Mouse (Mus musculus) heart, embryonic 12.5 days (tissue): ENCODE results near the gene Naa11. TPM values are rescaled to one million over a fixed set of nuclear protein-coding genes. Genes with fewer than 3 reads are reported as not detected.

Experiments used
- ATAC-seq: fragments of 200-750 bp; cut with Nextera tagmentation; 2 replicates; pipeline ENCODE4 v1.8.0; 2017; ENCODE audit warnings: moderate TSS enrichment, moderate library complexity; ENCODE audit not compliant: insufficient number of reproducible peaks, low FRiP score
- H3K27ac ChIP-seq: fragments of 300-500 bp; sonication (generic); 2 replicates; pipeline ENCODE4 v1.5.1; 2016; ENCODE audit warnings: mild to moderate bottlenecking, moderate library complexity; ENCODE audit not compliant: poor library complexity, severe bottlenecking
- H3K27me3 ChIP-seq: fragments of 300-500 bp; sonication (generic); replicated peaks from 2 replicates; pipeline ENCODE4 v1.6.1; 2016; ENCODE audit warnings: mild to moderate bottlenecking, moderate library complexity
- H3K36me3 ChIP-seq: fragments of 300-500 bp; sonication (generic); 2 replicates; pipeline ENCODE4 v1.6.1; 2016; ENCODE audit warnings: mild to moderate bottlenecking, moderate library complexity
- H3K4me1 ChIP-seq: fragments of 300-500 bp; sonication (generic); replicated peaks from 2 replicates; pipeline ENCODE4 v1.6.1; 2016; ENCODE audit warnings: mild to moderate bottlenecking
- H3K4me2 ChIP-seq: fragments of 300-500 bp; sonication (generic); 2 replicates; pipeline ENCODE4 v1.6.1; 2016; ENCODE audit warnings: mild to moderate bottlenecking, moderate library complexity
- H3K4me3 ChIP-seq: fragments of 300-500 bp; sonication (generic); 2 replicates; pipeline ENCODE4 v1.5.1; 2016; ENCODE audit warnings: mild to moderate bottlenecking
- H3K9ac ChIP-seq: fragments of 300-500 bp; sonication (generic); 2 replicates; pipeline ENCODE4 v1.6.1; 2016; ENCODE audit warnings: mild to moderate bottlenecking, moderate library complexity
- H3K9me3 ChIP-seq: fragments of 300-500 bp; sonication (generic); replicated peaks from 2 replicates; pipeline ENCODE4 v1.6.1; 2016; ENCODE audit warnings: mild to moderate bottlenecking, moderate library complexity
- WGBS: fragments of 180-500 bp; shearing (Covaris S2); methylation state at CpG from one replicate; pipeline ENCODE4 v1.1.7; 2016; 5-methylcytosine and 5-hydroxymethylcytosine counted together
- polyA plus RNA-seq: library from polyadenylated mRNA; unstranded; fragments of >200 nt; fragmentation: Nextera tagmentation; extraction: Ambion mirVana; gene quantifications from 2 replicates; pipeline ENCODE4 v1.2.1, GENCODE M21; 2016

Gene Naa11
- polyA plus RNA-seq, 1 experiment from 2014 or later: not detected

- Histone ChIP-seq H3K27me3 (0 out of 2 replicates have a peak, but pooled peaks cover 3% of the 10 kb centered on the region), H3K4me1 (peaks cover 11% of the 10 kb centered on the region), H3K9ac (no peak overlapping the region), H3K4me3 (no peak overlapping the region), H3K9me3 (no peaks in the 10 kb centered on the region), H3K4me2 (no peak overlapping the region), H3K36me3 (no peaks in the 10 kb centered on the region), H3K27ac (no peak overlapping the region)
- no peak for ATAC-seq
- WGBS: 84% methylated on average over 10 of the region's 10 CpGs
These were observed 46.4 kb downstream of the Naa11 start for GRCm38 (mm10) chr5:97345732-97346253.

DNA sequence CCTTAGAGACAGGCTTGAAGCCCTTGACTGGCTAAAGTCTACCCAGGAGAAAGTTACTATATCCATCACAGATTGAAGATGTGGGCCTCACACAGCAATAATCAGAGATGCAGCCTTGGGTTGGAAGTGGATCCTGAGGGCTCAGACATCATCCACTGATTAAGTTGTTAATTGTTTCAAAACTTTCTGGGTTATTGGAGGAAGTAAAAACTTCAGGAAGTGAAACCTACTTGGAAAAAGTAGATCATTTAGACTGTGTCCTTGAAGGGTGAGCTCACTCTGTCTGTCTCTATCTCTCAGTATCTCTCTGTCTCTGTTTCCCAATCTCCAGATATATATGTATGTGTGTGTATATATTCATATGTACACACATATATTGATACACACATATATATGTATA is 47.0 kb downstream of the Naa11 start:
- H3K4me1 ChIP-seq: peaks cover 11% of the 10 kb centered on the region
- no peak overlapping the region for H3K4me2 ChIP-seq
- no peaks in the 10 kb centered on the region for H3K9me3 ChIP-seq
- H3K36me3 ChIP-seq: no peaks in the 10 kb centered on the region
- no peak overlapping the region for H3K27ac ChIP-seq
- H3K4me3 ChIP-seq: no peak overlapping the region
- H3K9ac ChIP-seq: no peak overlapping the region
- 0 out of 2 replicates have a peak, but pooled peaks cover 3% of the 10 kb centered on the region for H3K27me3 ChIP-seq
- no peak for ATAC-seq

GRCm38 (mm10) chr5:97344144-97344543 is 48.0 kb downstream of the Naa11 start:
- Histone ChIP-seq H3K36me3 (no peaks in the 10 kb centered on the region), H3K4me2 (no peak overlapping the region), H3K4me1 (peaks cover 9% of the 10 kb centered on the region), H3K4me3 (no peak overlapping the region), H3K27ac (no peak overlapping the region), H3K9ac (no peak overlapping the region), H3K27me3 (0 out of 2 replicates have a peak, but pooled peaks cover 3% of the 10 kb centered on the region), H3K9me3 (no peaks in the 10 kb centered on the region)
- ATAC-seq: no peak
- WGBS: 81% methylated on average over 3 of the region's 3 CpGs

DNA sequence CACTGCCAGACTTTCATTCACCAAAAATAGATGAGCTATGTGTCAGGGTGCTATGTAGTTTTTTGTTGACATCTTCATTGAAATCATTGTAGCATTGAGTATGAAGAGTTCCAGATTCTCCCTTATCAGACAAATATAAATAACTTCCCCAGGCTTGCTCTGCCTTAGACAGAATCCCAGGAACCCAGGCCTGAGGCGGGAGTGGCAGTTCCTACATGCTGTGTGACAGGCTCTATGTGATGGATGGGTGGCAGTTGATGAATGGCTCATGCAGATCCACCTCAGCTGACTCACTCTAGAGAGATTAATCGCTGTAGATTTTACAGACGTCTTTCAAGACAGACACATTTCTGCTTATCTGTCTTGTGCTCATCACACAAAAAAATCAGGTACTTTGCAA is 57.4 kb downstream of the Naa11 start:
- Histone ChIP-seq H3K4me2 (no peak overlapping the region), H3K9me3 (no peaks in the 10 kb centered on the region), H3K4me1 (no peaks in the 10 kb centered on the region), H3K27ac (no peak overlapping the region), H3K27me3 (no peaks in the 10 kb centered on the region), H3K4me3 (no peak overlapping the region), H3K36me3 (no peaks in the 10 kb centered on the region), H3K9ac (no peak overlapping the region)
- ATAC-seq: no peak
- 9% methylated on average over 3 of the region's 3 CpGs for WGBS

Other genes with a start within 250 kb of the Naa11 start
- gene Gk2, start 64.6 kb upstream of the Naa11 start, polyA plus RNA-seq: not detected in 2 replicates